ENCODE assay signal across 28 mouse cellular contexts in genomic region chr5:125794318-125794717, GRCm38 (mm10).
DNase-seq lines count a peak whose midpoint lies in the region; ATAC-seq lines count a peak whose summit lies in the region.
"Had no signal": no experiment of that assay in that cellular context is flagged by ENCODE, and none has a peak within 500 bp of the region (broad histone marks: within the 10 kb centered on the region; RNA-seq: fewer than 3 reads in every experiment).

No protein-coding gene starts in this region.

- H3K4me2 ChIP-seq in forebrain, embryonic 11.5 days (ENCODE audit: low read depth, low read length, severe bottlenecking), result no peak overlapping the region
- H3K4me2 ChIP-seq: embryonic facial prominence, embryonic 13.5 days; embryonic facial prominence, embryonic 15.5 days; forebrain, embryonic 13.5 days; forebrain, embryonic 15.5 days had no signal

- no peak overlapping the region for H3K4me3 ChIP-seq in forebrain, embryonic 11.5 days (ENCODE audit: low read depth, low read length)
- H3K4me3 ChIP-seq: embryonic facial prominence, embryonic 13.5 days; embryonic facial prominence, embryonic 15.5 days; erythroblast, embryonic 14.5 days; forebrain, embryonic 10.5 days; forebrain, embryonic 13.5 days; forebrain, embryonic 15.5 days had no signal

- no peaks in the 10 kb centered on the region for H3K9me3 ChIP-seq in forebrain, embryonic 11.5 days (ENCODE audit: control insufficient read depth, low read length)
- H3K9me3 ChIP-seq: embryonic facial prominence, embryonic 13.5 days; embryonic facial prominence, embryonic 15.5 days; forebrain, embryonic 10.5 days; forebrain, embryonic 15.5 days had no signal

- H3K36me3 ChIP-seq in forebrain, embryonic 11.5 days (ENCODE audit: control insufficient read depth, insufficient read depth, low read length), result no peaks in the 10 kb centered on the region
- H3K36me3 ChIP-seq: embryonic facial prominence, embryonic 13.5 days; embryonic facial prominence, embryonic 15.5 days; forebrain, embryonic 10.5 days; forebrain, embryonic 15.5 days; G1E had no signal

- no peaks in the 10 kb centered on the region for H3K4me1 ChIP-seq in forebrain, embryonic 11.5 days (replicated peaks; ENCODE audit: control insufficient read depth, insufficient read depth, low read length)
- H3K4me1 ChIP-seq: embryonic facial prominence, embryonic 13.5 days; embryonic facial prominence, embryonic 15.5 days had no signal

- no peaks in the 10 kb centered on the region for H3K27me3 ChIP-seq in forebrain, embryonic 11.5 days (ENCODE audit: control insufficient read depth, insufficient read depth, low read length)
- H3K27me3 ChIP-seq: CH12.LX; embryonic facial prominence, embryonic 13.5 days; embryonic facial prominence, embryonic 15.5 days; forebrain, embryonic 13.5 days; forebrain, embryonic 15.5 days; Patski had no signal

- no peak for DNase-seq in heart, adult 9 months (ENCODE audit: low spot score in 2 of 2)
- no peak for DNase-seq in layer of hippocampus, adult 9-10 months (ENCODE audit: low spot score)
- DNase-seq in forebrain, embryonic 11.5 days (ENCODE audit: low spot score), result no peak
- DNase-seq: adrenal gland, adult 8-10 months; adrenal gland, postnatal 14 days; adrenal gland, postnatal 36 days; B cell, adult 2 months; cerebellum, adult 11-12 months; cerebellum, adult 2 months; cerebellum, adult 9-10 months; cerebellum, postnatal 10 days; cerebellum, postnatal 25 days; embryo, embryonic 11 days; forebrain, postnatal 0 days had no signal

- no peak overlapping the region for H3K27ac ChIP-seq in forebrain, embryonic 11.5 days (ENCODE audit: low read depth, low read length)
- H3K27ac ChIP-seq: embryonic facial prominence, embryonic 13.5 days; embryonic facial prominence, embryonic 15.5 days; forebrain, embryonic 10.5 days; forebrain, embryonic 13.5 days; forebrain, embryonic 15.5 days had no signal

- 61% methylated on average over 1 of the region's 1 CpGs for WGBS in forebrain, embryonic 11.5 days

- H3K9ac ChIP-seq in forebrain, embryonic 11.5 days (ENCODE audit: low read length), result no peak overlapping the region
- H3K9ac ChIP-seq: embryonic facial prominence, embryonic 13.5 days; embryonic facial prominence, embryonic 15.5 days; forebrain, embryonic 13.5 days; forebrain, embryonic 15.5 days; forebrain, postnatal 0 days had no signal

- peak; percentile 98 for ATAC-seq in common myeloid progenitor, adult 5-6 weeks (replicated peaks; ENCODE audit: low read depth, poor library complexity, severe bottlenecking)
- ATAC-seq in hematopoietic stem cell, adult 5-6 weeks (replicated peaks in 1 of 2; ENCODE audit: insufficient read depth in 1 of 2, low FRiP score in 2 of 2, low TSS enrichment in 1 of 2, low read depth in 1 of 2, poor library complexity in 2 of 2, severe bottlenecking in 2 of 2), result peak; percentile 99 to 100
- peak; percentile 98 for ATAC-seq in megakaryocyte progenitor cell, adult 5-6 weeks (replicated peaks; ENCODE audit: poor library complexity)
- ATAC-seq in forebrain, embryonic 11.5 days (replicated peaks; ENCODE audit: low FRiP score), result no peak
- ATAC-seq: activated CD4-positive, CD25-positive, alpha-beta regulatory T cell, adult 4 months; CD4-positive, CD25-positive, alpha-beta regulatory T cell, adult 4 months; forebrain, embryonic 13.5 days; forebrain, embryonic 15.5 days; forebrain, postnatal 0 days; Patski had no signal
